Mouse (Mus musculus) lung, adult 2 months (tissue): ENCODE data around the gene Gmpr. TPM values are rescaled to one million over a fixed set of nuclear protein-coding genes. Genes with fewer than 3 reads are reported as not detected.

Experiments
- DNase-seq: peaks from one replicate; pipeline ENCODE4 v3.0.0; 2022
- H3K4me1 ChIP-seq: fragments of 200-500 bp; 2 replicates; pipeline ENCODE4 v1.6.1; 2011; ENCODE audit warnings: low read length; ENCODE audit not compliant: control insufficient read depth, insufficient read depth
- H3K4me3 ChIP-seq: fragments of 200-500 bp; replicated peaks from 2 replicates; pipeline ENCODE3; 2011; ENCODE audit warnings: low read depth, mild to moderate bottlenecking, control low read depth, low read length; ENCODE audit errors: extremely low read depth
- CTCF ChIP-seq: fragments of 200-500 bp; IDR thresholded peaks from 2 replicates; pipeline ENCODE4 v1.5.1; 2011; ENCODE audit warnings: mild to moderate bottlenecking, low read length, control low read depth; ENCODE audit not compliant: insufficient read depth
- POLR2A ChIP-seq: fragments of 200-500 bp; IDR thresholded peaks from 2 replicates; pipeline ENCODE4 v1.6.1; 2011; ENCODE audit warnings: low read depth, mild to moderate bottlenecking, control low read depth, low read length, borderline replicate concordance; ENCODE audit errors: extremely low read depth
- WGBS: fragments of 180-500 bp; shearing (Covaris S2); methylation state at CpG from one replicate; pipeline ENCODE4 v1.1.7; 2018; 5-methylcytosine and 5-hydroxymethylcytosine counted together
- polyA plus RNA-seq: library from polyadenylated mRNA; depleted of rRNA; stranded (reverse); fragments of >200 nt; gene quantifications from 2 replicates; pipeline ENCODE4 v1.2.3, GENCODE M21; 2012

Gene Gmpr
- polyA plus RNA-seq, 1 experiment, result 30.8 TPM

- DNase-seq, result no peak
- Histone ChIP-seq H3K4me1 (no peaks in the 10 kb centered on the region), H3K4me3 (no peak overlapping the region)
- no peak for TF ChIP-seq POLR2A
- no peak for TF ChIP-seq CTCF
- WGBS, result 90% methylated on average over 3 of the region's 3 CpGs
Observed at GRCm38 (mm10) chr13:45499391-45499790, 7.9 kb upstream of the Gmpr start.

GRCm38 (mm10) chr13:45499906-45500305, 7.3 kb upstream of the Gmpr start:
- no peak for DNase-seq
- no peak for TF ChIP-seq CTCF
- TF ChIP-seq POLR2A, result no peak
- 82% methylated on average over 3 of the region's 3 CpGs for WGBS
- Histone ChIP-seq H3K4me3 (no peak overlapping the region), H3K4me1 (no peaks in the 10 kb centered on the region)

GRCm38 (mm10) chr13:45502791-45503190, 4.5 kb upstream of the Gmpr start:
- H3K4me1 ChIP-seq, result peaks cover 2% of the 10 kb centered on the region; the same call in 1 of the 2 replicates
- DNase-seq, result no peak
- TF ChIP-seq CTCF (no peak), POLR2A (no peak)
- no peak overlapping the region for H3K4me3 ChIP-seq
- WGBS, result 88% methylated on average over 5 of the region's 5 CpGs

GRCm38 (mm10) chr13:45505546-45505945, 1.7 kb upstream of the Gmpr start:
- H3K4me1 ChIP-seq, result peaks cover 5% of the 10 kb centered on the region; the same call in 1 of the 2 replicates
- WGBS, result 89% methylated on average over 3 of the region's 3 CpGs
- TF ChIP-seq CTCF, result no peak
- no peak for TF ChIP-seq POLR2A
- DNase-seq, result no peak
- H3K4me3 ChIP-seq, result no peak overlapping the region

GRCm38 (mm10) chr13:45508495-45508894, 1.3 kb downstream of the Gmpr start:
- TF ChIP-seq POLR2A, result no peak
- TF ChIP-seq CTCF, result no peak
- peak; percentile 20 for DNase-seq
- Histone ChIP-seq H3K4me3 (peak overlapping the region; percentile 21), H3K4me1 (peaks cover 5% of the 10 kb centered on the region; the same call in 1 of the 2 replicates)
- WGBS, result 3% methylated on average over 8 of the region's 8 CpGs

GRCm38 (mm10) chr13:45509366-45509765, 2.1 kb downstream of the Gmpr start:
- H3K4me3 ChIP-seq, result no peak overlapping the region
- WGBS, result 82% methylated on average over 6 of the region's 6 CpGs
- TF ChIP-seq CTCF (no peak), POLR2A (no peak)
- no peak for DNase-seq
- peaks cover 5% of the 10 kb centered on the region; the same call in 1 of the 2 replicates for H3K4me1 ChIP-seq

GRCm38 (mm10) chr13:45511706-45512435, 4.6 kb downstream of the Gmpr start:
- no peak for DNase-seq
- no peak overlapping the region for H3K4me3 ChIP-seq
- H3K4me1 ChIP-seq, result peaks cover 5% of the 10 kb centered on the region; the same call in 1 of the 2 replicates
- TF ChIP-seq CTCF (no peak), POLR2A (no peak)
- 64% methylated on average over 6 of the region's 6 CpGs for WGBS

- DNase-seq, result no peak
- Histone ChIP-seq H3K4me1 (peaks cover 5% of the 10 kb centered on the region; the same call in 1 of the 2 replicates), H3K4me3 (no peak overlapping the region)
- TF ChIP-seq POLR2A (no peak), CTCF (no peak)
- 69% methylated on average over 8 of the region's 8 CpGs for WGBS
Observed at GRCm38 (mm10) chr13:45512531-45512930, 5.3 kb downstream of the Gmpr start.

- Histone ChIP-seq H3K4me1 (0 out of 2 replicates have a peak, but pooled peaks cover 1% of the 10 kb centered on the region), H3K4me3 (no peak overlapping the region)
- DNase-seq, result no peak
- WGBS, result 70% methylated on average over 12 of the region's 12 CpGs
- TF ChIP-seq POLR2A, result no peak
- no peak for TF ChIP-seq CTCF
Observed at GRCm38 (mm10) chr13:45513009-45513984, 6.1 kb downstream of the Gmpr start.

- 83% methylated on average over 5 of the region's 5 CpGs for WGBS
- TF ChIP-seq CTCF (no peak), POLR2A (no peak)
- no peak for DNase-seq
- no peaks in the 10 kb centered on the region for H3K4me1 ChIP-seq
- H3K4me3 ChIP-seq, result no peak overlapping the region
Observed at GRCm38 (mm10) chr13:45514115-45514514, 6.9 kb downstream of the Gmpr start.
